Mouse (Mus musculus) CD4-positive helper T cell, adult 2 months (primary cell): ENCODE measurements around the gene Lrsam1.
A peak's percentile ranks its signal among the peaks of the same experiment; 100 is the strongest.

Experiments used
- DNase-seq: peaks from one replicate; pipeline ENCODE4 v3.0.0-alpha.2; 2012; ENCODE audit warnings: low read depth, missing footprints, low spot score

Lrsam1 gene

GRCm38 (mm10) chr2:32926330-32927075 lies 34.9 kb downstream of the Lrsam1 start:
- DNase-seq: no peak

GRCm38 (mm10) chr2:32924306-32924844 lies 37.0 kb downstream of the Lrsam1 start:
- DNase-seq: no peak

- DNase-seq: no peak
Measured at GRCm38 (mm10) chr2:32923551-32924250, 37.7 kb downstream of the Lrsam1 start.

- no peak for DNase-seq
Measured at GRCm38 (mm10) chr2:32922564-32922963, 38.9 kb downstream of the Lrsam1 start.

DNA sequence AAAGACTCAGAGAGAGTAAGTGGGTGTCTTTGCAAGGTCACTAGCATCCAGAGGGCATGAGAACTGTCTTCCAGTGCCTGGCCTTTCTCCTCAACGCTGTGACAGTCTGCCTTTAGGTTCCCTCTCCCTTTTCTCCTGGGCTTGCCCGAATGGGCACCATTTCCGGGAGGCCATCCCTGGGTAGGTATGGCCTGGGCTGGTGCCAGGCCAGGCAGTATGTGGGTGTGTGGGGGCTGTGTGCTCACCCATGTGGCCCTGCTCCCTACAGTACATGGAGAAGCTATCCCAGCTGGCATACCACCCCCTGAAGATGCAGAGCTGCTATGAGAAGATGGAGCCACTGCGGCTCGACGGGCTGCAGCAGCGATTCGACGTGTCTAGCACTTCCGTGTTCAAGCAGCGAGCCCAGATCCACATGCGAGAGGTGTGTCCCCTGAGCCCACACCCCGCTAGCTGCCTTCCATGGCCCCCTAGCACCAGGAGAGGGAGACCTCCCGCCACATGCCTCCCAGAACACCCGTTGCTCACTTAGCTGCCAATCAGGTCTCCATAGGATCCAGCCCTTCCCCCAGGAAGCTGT lies 39.5 kb downstream of the Lrsam1 start:
- no peak for DNase-seq

DNA sequence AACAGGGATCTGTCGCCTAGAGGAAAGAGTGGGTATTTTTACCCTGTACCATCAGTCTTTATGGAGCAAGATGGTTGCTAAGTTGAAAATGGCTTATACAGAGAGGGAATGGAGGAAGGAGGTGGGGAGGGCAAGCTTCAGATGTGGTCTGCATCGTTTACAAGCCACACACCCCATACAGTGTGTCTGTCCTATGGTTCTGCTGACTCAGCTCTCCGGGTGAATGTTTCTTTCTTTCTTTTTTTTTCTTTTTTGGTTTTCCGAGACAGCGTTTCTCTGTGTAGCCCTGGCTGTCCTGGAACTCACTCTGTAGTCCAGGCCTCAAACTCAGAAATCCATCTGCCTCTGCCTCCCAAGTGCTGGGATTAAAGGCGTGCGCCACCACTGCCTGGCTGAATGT lies 40.2 kb downstream of the Lrsam1 start:
- DNase-seq: peak; percentile 49

DNA sequence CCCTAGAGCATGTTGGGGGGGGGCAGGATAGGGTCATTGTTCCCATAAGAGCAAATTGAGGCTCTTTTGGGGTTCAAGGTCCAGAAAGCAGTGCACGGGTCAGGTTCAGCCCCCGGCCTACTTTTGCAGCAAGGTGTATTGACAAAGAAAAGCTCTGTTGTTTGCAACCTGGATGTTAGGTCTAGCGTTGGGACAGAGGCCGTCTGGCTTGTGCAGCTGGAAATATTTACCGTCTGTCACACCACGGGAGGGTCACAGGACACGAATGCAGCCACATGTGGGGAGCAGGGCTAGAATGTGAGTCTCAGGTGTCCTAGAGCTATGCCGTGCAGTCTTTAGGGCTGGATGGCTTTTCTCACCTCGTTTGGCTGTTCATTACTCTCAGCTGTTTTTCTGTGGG lies 43.0 kb downstream of the Lrsam1 start:
- no peak for DNase-seq

GRCm38 (mm10) chr2:32917526-32917925 lies 43.9 kb downstream of the Lrsam1 start:
- DNase-seq: peak; percentile 90

- DNase-seq: no peak
Measured at GRCm38 (mm10) chr2:32914896-32915295, 46.5 kb downstream of the Lrsam1 start.

DNA sequence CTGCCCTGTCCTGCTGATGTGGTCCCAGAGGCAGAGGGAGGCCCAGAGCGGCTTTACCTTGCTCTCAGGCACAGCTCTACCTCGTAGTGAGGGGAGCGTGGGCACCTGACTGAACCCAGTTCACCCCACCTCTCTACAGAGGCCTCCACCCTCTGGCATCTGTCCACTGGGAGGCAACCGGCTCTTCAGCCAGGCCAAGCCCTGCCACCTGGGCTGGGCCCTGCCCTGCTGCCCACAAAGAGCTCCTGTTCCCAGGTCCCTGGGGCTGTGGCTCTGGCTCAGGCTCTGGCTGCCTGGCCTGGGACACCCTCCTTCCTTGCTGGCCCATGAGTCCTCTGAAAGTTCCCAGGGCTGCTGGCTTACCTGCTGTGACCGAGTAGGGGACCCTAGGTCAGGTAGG lies 47.1 kb downstream of the Lrsam1 start:
- no peak for DNase-seq

GRCm38 (mm10) chr2:32912210-32912804 lies 49.1 kb downstream of the Lrsam1 start:
- DNase-seq: peak; percentile 85

DNA sequence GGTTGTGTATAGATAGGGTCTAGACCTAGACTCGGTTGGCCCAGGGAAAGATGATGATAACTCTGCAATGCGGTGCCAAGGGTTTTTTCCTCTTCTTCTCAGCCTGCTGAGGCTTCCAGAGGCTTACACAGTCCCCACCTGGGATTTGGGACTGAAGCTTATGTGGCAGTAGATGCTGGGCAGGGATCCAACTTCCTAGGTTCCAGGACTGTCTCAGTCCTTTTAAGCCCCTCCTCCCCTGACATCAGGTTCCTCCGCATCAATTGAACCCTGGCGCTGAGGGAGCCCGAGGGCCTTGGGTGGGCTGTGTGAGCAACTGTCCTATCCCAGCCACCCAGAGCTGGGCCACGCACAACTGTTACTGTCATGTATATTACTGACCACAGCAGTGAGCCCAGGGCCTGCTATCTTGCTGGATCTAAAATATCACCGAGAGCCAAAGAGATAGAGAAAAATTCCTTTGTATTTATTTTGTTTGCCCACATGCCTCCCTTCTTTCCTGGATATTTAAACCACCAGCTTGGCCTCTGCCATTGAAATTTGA lies 49.7 kb downstream of the Lrsam1 start:
- no peak for DNase-seq

- DNase-seq: no peak
Measured at GRCm38 (mm10) chr2:32908796-32909195, 52.6 kb downstream of the Lrsam1 start.

DNA sequence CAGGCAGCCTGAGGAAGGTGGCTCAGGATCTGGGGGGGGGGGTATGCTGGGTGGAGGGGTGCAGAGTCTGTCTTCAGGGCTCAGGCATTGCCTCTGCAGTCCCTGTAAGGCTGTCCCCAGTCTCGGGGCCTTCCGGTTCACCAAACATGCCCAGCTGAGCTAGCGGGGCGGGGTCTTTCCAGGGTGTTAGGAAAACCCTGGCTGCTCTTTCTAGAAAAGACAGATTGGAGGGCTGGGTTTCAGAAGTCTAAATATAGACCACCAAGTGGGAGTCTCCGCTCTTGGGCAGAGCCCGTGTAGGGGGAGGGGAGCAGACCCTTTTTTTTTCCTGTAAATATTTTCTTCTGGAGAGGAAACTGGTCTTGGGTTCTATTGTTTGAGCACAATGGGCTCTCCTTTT lies 53.1 kb downstream of the Lrsam1 start:
- DNase-seq: no peak

- no peak for DNase-seq
Measured at GRCm38 (mm10) chr2:32907442-32907841, 54.0 kb downstream of the Lrsam1 start.

- DNase-seq: no peak
Measured at GRCm38 (mm10) chr2:32905297-32905696, 56.1 kb downstream of the Lrsam1 start.

DNA sequence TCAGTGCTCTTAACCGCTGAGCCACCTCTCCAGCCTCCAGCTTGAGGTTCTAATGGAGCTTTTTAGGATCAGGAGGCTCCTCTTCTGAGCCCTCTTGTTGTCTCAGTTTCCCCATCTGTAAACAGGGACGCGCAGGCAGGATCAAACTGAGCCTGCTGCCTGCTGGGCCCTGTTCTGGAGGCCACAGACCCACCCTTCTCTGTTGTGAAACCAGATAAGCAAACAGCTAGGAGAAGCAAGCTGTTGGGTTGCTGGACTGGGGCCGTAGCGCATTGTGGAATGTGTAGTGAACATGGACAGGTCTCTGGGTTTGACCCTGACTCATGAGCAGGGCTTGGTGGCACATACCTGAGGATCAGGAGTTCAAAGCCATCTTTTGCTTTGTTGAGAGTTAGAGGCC lies 56.8 kb downstream of the Lrsam1 start:
- no peak for DNase-seq

- no peak for DNase-seq
Measured at GRCm38 (mm10) chr2:32903470-32903869, 57.9 kb downstream of the Lrsam1 start.

- no peak for DNase-seq
Measured at GRCm38 (mm10) chr2:32902126-32902525, 59.3 kb downstream of the Lrsam1 start.

GRCm38 (mm10) chr2:32898983-32899382 lies 62.4 kb downstream of the Lrsam1 start:
- no peak for DNase-seq

- DNase-seq: no peak
Measured at GRCm38 (mm10) chr2:32896507-32897147, 64.8 kb downstream of the Lrsam1 start.
